Mouse (Mus musculus) CH12.LX (cell line): Measurements from ENCODE around the gene Atp8a2. TPM values are rescaled to one million over a fixed set of nuclear protein-coding genes. Genes with fewer than 3 reads are reported as not detected.
"Not testable (repeated sequence)": the region's sequence is repeated elsewhere in the genome, so short reads cannot be mapped to it uniquely, and the experiment has no call there.

Experiments
- DNase-seq: peaks from one replicate; pipeline ENCODE4 v3.0.0-alpha.2; 2013; ENCODE audit errors: extremely low read depth
- H3K27ac ChIP-seq: 2 replicates; pipeline ENCODE4 v1.5.1; 2012; ENCODE audit warnings: low read depth, mild to moderate bottlenecking, control low read depth, moderate library complexity; ENCODE audit not compliant: insufficient read depth
- H3K27me3 ChIP-seq: replicated peaks from 2 replicates; pipeline ENCODE3; 2012; ENCODE audit warnings: inconsistent platforms
- H3K36me3 ChIP-seq, 2 experiments: replicated peaks in 1 of 2; 2 replicates each; pipeline versions ENCODE3 to v1.6.1; 2012; ENCODE audit warnings: inconsistent platforms in 1 of 2, low read length in 1 of 2, mild to moderate bottlenecking in 1 of 2, mixed read lengths in 1 of 2, moderate library complexity in 1 of 2; ENCODE audit not compliant: control insufficient read depth in 1 of 2, insufficient read depth in 1 of 2
- H3K4me1 ChIP-seq, 2 experiments: 2 replicates each; pipeline ENCODE4 v1.6.1; 2012; ENCODE audit warnings: inconsistent platforms in 1 of 2, moderate library complexity in 1 of 2; ENCODE audit not compliant: insufficient read depth in 2 of 2, control insufficient read depth in 1 of 2
- H3K4me2 ChIP-seq: 2 replicates; pipeline ENCODE4 v1.6.1; 2012; ENCODE audit warnings: low read depth, mild to moderate bottlenecking, control low read depth; ENCODE audit not compliant: poor library complexity, insufficient read depth, severe bottlenecking
- H3K4me3 ChIP-seq, 3 experiments: fragments of 150-350 bp in 1 of 3; sonication (generic) in 1 of 3; replicated peaks in 1 of 3; 2 replicates each; pipeline versions ENCODE3 to v1.5.1; 2011 to 2012; ENCODE audit warnings: low read depth in 2 of 3, low read length in 2 of 3, mild to moderate bottlenecking in 2 of 3, moderate library complexity in 2 of 3, control low read depth in 1 of 3, improper control_type of control experiment in 1 of 3, inconsistent platforms in 1 of 3, mixed read lengths in 1 of 3; ENCODE audit not compliant: poor library complexity in 1 of 3
- H3K79me2 ChIP-seq: replicated peaks from 2 replicates; pipeline ENCODE4 v1.6.1; 2012; ENCODE audit warnings: mild to moderate bottlenecking, moderate library complexity; ENCODE audit not compliant: control insufficient read depth, poor library complexity, insufficient read depth, severe bottlenecking; ENCODE audit errors: extremely low read depth
- H3K9ac ChIP-seq: 2 replicates; pipeline ENCODE4 v1.6.1; 2012; ENCODE audit warnings: low read depth, mild to moderate bottlenecking, control low read depth, moderate library complexity; ENCODE audit not compliant: insufficient read depth
- H3K9me3 ChIP-seq: replicated peaks from 2 replicates; pipeline ENCODE3; 2012; ENCODE audit warnings: low read length, inconsistent platforms, mixed read lengths
- CHD2 ChIP-seq: IDR thresholded peaks from 2 replicates; pipeline ENCODE4 v1.6.1; 2011; ENCODE audit warnings: low read length, improper control_type of control experiment
- ELF1 ChIP-seq: IDR thresholded peaks from 2 replicates; pipeline ENCODE4 v1.6.1; 2014; ENCODE audit warnings: low read depth, mild to moderate bottlenecking, inconsistent platforms, low read length, improper control_type of control experiment
- GABPA ChIP-seq: IDR thresholded peaks from 2 replicates; pipeline ENCODE4 v1.6.1; 2012; ENCODE audit warnings: low read depth, low read length, improper control_type of control experiment, inconsistent platforms; ENCODE audit not compliant: insufficient replicate concordance
- MAFK ChIP-seq: IDR thresholded peaks from 2 replicates; pipeline ENCODE4 v1.6.1; 2011; ENCODE audit warnings: low read length, improper control_type of control experiment; ENCODE audit not compliant: insufficient replicate concordance
- MAZ ChIP-seq: IDR thresholded peaks from 2 replicates; pipeline ENCODE4 v1.6.1; 2012; ENCODE audit warnings: low read depth, mild to moderate bottlenecking, inconsistent platforms, low read length, improper control_type of control experiment, moderate library complexity
- NELFE ChIP-seq: IDR thresholded peaks from 2 replicates; pipeline ENCODE4 v1.6.1; 2011; ENCODE audit warnings: low read depth, low read length, improper control_type of control experiment
- POLR2A ChIP-seq: IDR thresholded peaks from 2 replicates; pipeline ENCODE4 v1.6.1; 2011; ENCODE audit warnings: low read depth, mild to moderate bottlenecking, improper control_type of control experiment, low read length
- RCOR1 ChIP-seq: conservative IDR thresholded peaks from 2 replicates; pipeline ENCODE4 v1.6.1; 2012; ENCODE audit warnings: low read depth, mild to moderate bottlenecking, inconsistent platforms, low read length, improper control_type of control experiment
- TBP ChIP-seq: conservative IDR thresholded peaks from 2 replicates; pipeline ENCODE4 v1.6.1; 2011; ENCODE audit warnings: low read depth, low read length, improper control_type of control experiment
- UBTF ChIP-seq: IDR thresholded peaks from 2 replicates; pipeline ENCODE4 v1.6.1; 2012; ENCODE audit warnings: low read depth, mild to moderate bottlenecking, inconsistent platforms, low read length, improper control_type of control experiment, moderate library complexity
- ZNF384 ChIP-seq: IDR thresholded peaks from 2 replicates; pipeline ENCODE4 v1.6.1; 2012; ENCODE audit warnings: low read depth, low read length, improper control_type of control experiment, inconsistent platforms
- dilution Hi-C: fragments of 300-500 bp; cut with MboI; formaldehyde crosslinking; loops from 2 replicates; pipeline ENCODE4 v1.14.3; 2020; ENCODE audit warnings: low sequenced_read_pairs; ENCODE audit not compliant: extremely low pct_unique_long_range_greater_than_20kb, extremely low pct_ligation_motif_present
- in situ Hi-C: fragments of 300-500 bp; cut with MboI; formaldehyde crosslinking; loops from 3 replicates; pipeline ENCODE4 v1.14.3; 2019; ENCODE audit warnings: low sequenced_read_pairs, low pct_ligation_motif_present, low pct_unique_long_range_greater_than_20kb, mixed read lengths
- polyA plus RNA-seq: library from polyadenylated mRNA; unstranded; fragments of >175 nt; gene quantifications from 2 replicates; pipeline ENCODE4 v1.2.1, GENCODE M21; 2012; ENCODE audit warnings: low read depth; ENCODE audit not compliant: insufficient read length
- total RNA-seq, 2 experiments: library from RNA; depleted of rRNA; stranded (reverse); fragments of 300-350 nt in 1 of 2; fragments of >200 nt in 1 of 2; gene quantifications; 2 replicates each; pipeline ENCODE4 v1.2.3; 2012 to 2014

Gene Atp8a2
- total and polyA plus RNA-seq, 3 experiments, result 0.15 to 0.29 (median 0.21) TPM

DNA sequence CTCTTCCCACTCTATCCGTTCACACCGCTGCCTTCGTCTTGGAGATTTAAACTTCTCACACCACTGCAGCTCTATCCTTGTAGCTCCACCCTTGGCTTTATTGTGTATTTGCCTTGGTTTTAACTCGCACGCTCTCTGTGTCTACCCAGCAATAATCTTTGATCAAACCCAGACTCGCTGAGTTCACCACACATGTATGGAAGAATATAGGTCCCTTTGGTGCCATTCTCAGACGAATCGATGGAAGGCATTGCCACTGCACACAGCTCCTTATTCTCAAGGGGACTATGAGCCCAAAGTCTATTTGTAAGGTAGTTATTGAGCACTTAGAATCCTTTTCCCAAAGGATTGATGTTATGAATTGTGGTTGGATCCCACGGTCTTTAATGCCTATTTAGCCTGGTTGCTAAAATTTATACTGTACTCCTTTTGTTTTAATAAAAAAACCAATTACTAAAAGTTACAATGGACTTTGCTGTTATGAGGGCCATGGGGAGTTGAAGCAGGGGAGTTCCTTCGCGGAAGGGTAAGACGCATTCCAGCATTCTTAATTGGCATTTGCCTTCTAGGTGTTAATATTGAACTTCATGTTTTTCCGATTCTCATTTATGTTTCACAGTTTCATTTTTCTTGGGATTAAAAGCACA is 265.4 kb downstream of the Atp8a2 start:
- in situ Hi-C loops, result no loop called here
- H3K27me3 ChIP-seq, result peaks cover 2% of the 10 kb centered on the region
- H3K79me2 ChIP-seq, result no peaks in the 10 kb centered on the region
- TF ChIP-seq MAZ (no peak), ELF1 (no peak)
- dilution Hi-C loops, result no loop called here
- no peak overlapping the region for H3K4me3 ChIP-seq
- H3K9ac ChIP-seq, result no peak overlapping the region
- H3K9me3 ChIP-seq, result no peaks in the 10 kb centered on the region
- H3K36me3 ChIP-seq, result no peaks in the 10 kb centered on the region
- no peak for DNase-seq
- H3K4me1 ChIP-seq, result peaks cover 3 to 40% of the 10 kb centered on the region in 2 experiments
- no peak overlapping the region for H3K27ac ChIP-seq
- H3K4me2 ChIP-seq, result no peak overlapping the region

DNA sequence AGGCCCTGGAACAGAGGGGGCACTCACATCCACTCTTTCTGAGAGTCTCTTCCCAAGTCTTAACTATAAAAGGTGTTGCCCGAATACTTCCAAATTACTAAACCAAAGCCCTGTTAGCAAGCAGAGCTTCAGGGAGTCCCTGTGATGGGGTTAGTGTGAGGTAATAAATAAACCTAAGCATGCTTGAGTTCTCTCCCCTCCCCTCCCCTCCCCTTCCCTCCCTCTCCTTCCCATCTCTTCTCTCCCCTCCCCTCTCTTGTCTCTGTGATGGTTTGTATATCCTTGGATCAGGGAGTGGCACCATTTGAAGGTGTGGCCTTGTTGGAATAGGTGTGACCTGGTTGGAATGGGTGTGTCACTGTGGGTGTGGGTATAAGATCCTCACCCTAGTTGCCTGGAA is 267.8 kb downstream of the Atp8a2 start:
- H3K79me2 ChIP-seq, H3K4me2 ChIP-seq, DNase-seq, in situ Hi-C loops, H3K9me3 ChIP-seq, H3K9ac ChIP-seq, dilution Hi-C loops, H3K27ac ChIP-seq, H3K27me3 ChIP-seq, H3K36me3 ChIP-seq, H3K4me3 ChIP-seq: not testable (repeated sequence)
- H3K4me1 ChIP-seq, result peaks cover 3 to 28% of the 10 kb centered on the region in 2 experiments

DNA sequence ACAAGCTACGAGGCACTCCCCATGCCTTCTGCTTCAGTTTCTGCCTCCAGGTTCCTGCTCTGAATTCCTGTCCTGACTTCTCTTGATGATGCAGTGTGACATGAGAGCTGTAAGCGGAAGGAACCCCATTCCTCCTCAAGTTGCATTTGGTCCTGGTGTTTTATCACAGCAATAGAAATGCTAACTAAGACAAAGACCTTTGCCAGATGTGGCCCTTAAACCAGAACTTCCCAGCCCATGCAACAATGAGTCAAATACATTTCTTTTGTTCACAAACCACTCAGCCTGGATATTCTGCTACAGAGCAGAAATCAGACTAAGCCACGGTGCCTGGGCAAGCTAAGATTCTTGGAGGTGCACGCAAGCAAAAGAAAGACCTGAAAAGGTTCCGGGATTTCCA is 268.2 kb downstream of the Atp8a2 start:
- H3K4me2 ChIP-seq, result no peak overlapping the region
- in situ Hi-C loops (no loop called here), dilution Hi-C loops (no loop called here)
- TF ChIP-seq UBTF (no peak), CHD2 (no peak), ZNF384 (no peak), GABPA (no peak), TBP (no peak), NELFE (no peak), POLR2A (no peak), MAFK (no peak), RCOR1 (no peak)
- TF ChIP-seq, all 38 proteins: peak for 0
- Histone ChIP-seq H3K4me1 (peaks cover 3 to 24% of the 10 kb centered on the region in 2 experiments), H3K27ac (no peak overlapping the region), H3K27me3 (no peaks in the 10 kb centered on the region), H3K9me3 (peaks cover 6% of the 10 kb centered on the region), H3K9ac (no peak overlapping the region), H3K4me3 (no peak overlapping the region), H3K79me2 (no peaks in the 10 kb centered on the region), H3K36me3 (no peaks in the 10 kb centered on the region)
- DNase-seq, result no peak
